Comparison of ENCODE assay signal across 19 mouse cellular contexts in genomic region chr15:103357817-103358216, GRCm38 (mm10). TPM values are rescaled to one million over a fixed set of nuclear protein-coding genes. Genes with fewer than 3 reads are reported as not detected.
DNase-seq lines count a peak whose midpoint lies in the region; ATAC-seq and TF ChIP-seq lines count a peak whose summit lies in the region.
"Had no signal": no experiment of that assay in that cellular context is flagged by ENCODE, and none has a peak within 500 bp of the region (broad histone marks: within the 10 kb centered on the region; RNA-seq: fewer than 3 reads in every experiment).

No protein-coding gene starts in this region.

- 71% methylated on average over 4 of the region's 4 CpGs for WGBS in liver, embryonic 12.5 days (ENCODE audit: insufficient replicate concordance)
- 74% methylated on average over 4 of the region's 4 CpGs for WGBS in liver, embryonic 11.5 days
- WGBS in embryonic facial prominence, embryonic 15.5 days: 79% methylated on average over 4 of the region's 4 CpGs
- WGBS in macrophage (ENCODE audit: missing documents): 25% methylated on average over 4 of the region's 4 CpGs

- intact Hi-C loops in gastrocnemius, adult 2 months (cut with DNase I): no loop called here

- H3K27me3 ChIP-seq in liver, embryonic 12.5 days (replicated peaks): no peaks in the 10 kb centered on the region
- no peaks in the 10 kb centered on the region for H3K27me3 ChIP-seq in liver, embryonic 11.5 days (replicated peaks; ENCODE audit: control insufficient read depth, insufficient read depth, low read length)
- H3K27me3 ChIP-seq in embryonic facial prominence, embryonic 15.5 days: no peaks in the 10 kb centered on the region
- H3K27me3 ChIP-seq: hindbrain, embryonic 15.5 days; stomach, embryonic 15.5 days had no signal

- DNase-seq in gastrocnemius, adult 2 months: no peak
- no peak for DNase-seq in gastrocnemius, adult 8-10 months (ENCODE audit: low spot score in 2 of 2)
- no peak for DNase-seq in liver, embryonic 11.5 days (ENCODE audit: low spot score)
- no peak for DNase-seq in retina, postnatal 1 day
- DNase-seq: cerebellum, postnatal 36 days; gastrocnemius, postnatal 36 days; layer of hippocampus, postnatal 36 days; left cerebral cortex, postnatal 4 days; lung, postnatal 36 days; midbrain, embryonic 14.5 days; thymus, postnatal 14 days had no signal

- H3K4me3 ChIP-seq in gastrocnemius, adult 2 months: peak overlapping the region; percentile 27
- no peak overlapping the region for H3K4me3 ChIP-seq in liver, embryonic 12.5 days
- H3K4me3 ChIP-seq in liver, embryonic 11.5 days (ENCODE audit: low read depth, low read length): no peak overlapping the region
- no peak overlapping the region for H3K4me3 ChIP-seq in embryonic facial prominence, embryonic 15.5 days (replicated peaks)
- H3K4me3 ChIP-seq in macrophage (ENCODE audit: inconsistent target): no peak overlapping the region
- H3K4me3 ChIP-seq: hindbrain, embryonic 15.5 days; stomach, embryonic 15.5 days had no signal

- H3K79me2 ChIP-seq in macrophage (ENCODE audit: inconsistent target): peaks cover 62% of the 10 kb centered on the region

- H3K9ac ChIP-seq in liver, embryonic 12.5 days: no peak overlapping the region
- H3K9ac ChIP-seq in liver, embryonic 11.5 days (ENCODE audit: low read depth, low read length): no peak overlapping the region
- H3K9ac ChIP-seq in embryonic facial prominence, embryonic 15.5 days: no peak overlapping the region
- H3K9ac ChIP-seq: hindbrain, embryonic 15.5 days; stomach, embryonic 15.5 days had no signal

- no peaks in the 10 kb centered on the region for H3K9me3 ChIP-seq in liver, embryonic 12.5 days (replicated peaks)
- no peaks in the 10 kb centered on the region for H3K9me3 ChIP-seq in liver, embryonic 11.5 days (ENCODE audit: control insufficient read depth, low read length)
- no peaks in the 10 kb centered on the region for H3K9me3 ChIP-seq in embryonic facial prominence, embryonic 15.5 days (replicated peaks)
- H3K9me3 ChIP-seq: hindbrain, embryonic 15.5 days; stomach, embryonic 15.5 days had no signal

- ATAC-seq in liver, embryonic 12.5 days: no peak
- no peak for ATAC-seq in liver, embryonic 11.5 days (replicated peaks; ENCODE audit: low FRiP score)
- no peak for ATAC-seq in embryonic facial prominence, embryonic 15.5 days (ENCODE audit: insufficient number of reproducible peaks, low FRiP score, low TSS enrichment, low read depth)
- no peak for ATAC-seq in inflammation-experienced regulatory T-cells, adult 6 months
- ATAC-seq: forebrain, embryonic 16.5 days had no signal

- H3K4me1 ChIP-seq in liver, embryonic 12.5 days: peaks cover 52% of the 10 kb centered on the region
- peaks cover 30% of the 10 kb centered on the region for H3K4me1 ChIP-seq in liver, embryonic 11.5 days (replicated peaks; ENCODE audit: control insufficient read depth, insufficient read depth, low read length)
- H3K4me1 ChIP-seq in embryonic facial prominence, embryonic 15.5 days: peaks cover 29% of the 10 kb centered on the region
- H3K4me1 ChIP-seq: hindbrain, embryonic 15.5 days had no signal

- no peak overlapping the region for H3K4me2 ChIP-seq in liver, embryonic 12.5 days
- no peak overlapping the region for H3K4me2 ChIP-seq in liver, embryonic 11.5 days
- H3K4me2 ChIP-seq in embryonic facial prominence, embryonic 15.5 days (replicated peaks): no peak overlapping the region
- H3K4me2 ChIP-seq: hindbrain, embryonic 15.5 days; stomach, embryonic 15.5 days had no signal

- peaks cover 55% of the 10 kb centered on the region for H3K36me3 ChIP-seq in liver, embryonic 12.5 days
- peaks cover 24% of the 10 kb centered on the region for H3K36me3 ChIP-seq in liver, embryonic 11.5 days (ENCODE audit: control insufficient read depth, insufficient read depth, low read length)
- H3K36me3 ChIP-seq in embryonic facial prominence, embryonic 15.5 days: peaks cover 41% of the 10 kb centered on the region
- H3K36me3 ChIP-seq in macrophage (ENCODE audit: inconsistent target): peaks cover 44% of the 10 kb centered on the region
- H3K36me3 ChIP-seq: hindbrain, embryonic 15.5 days had no signal

- no peak for TF ChIP-seq CTCF in gastrocnemius, adult 2 months (IDR thresholded peaks at IDR 0.05)

- peak overlapping the region; percentile 86 for H3K27ac ChIP-seq in gastrocnemius, adult 2 months
- H3K27ac ChIP-seq in liver, embryonic 12.5 days: 0 out of 2 replicates have a peak overlapping the region, but pooled peaks have one; percentile 2
- H3K27ac ChIP-seq in liver, embryonic 11.5 days (ENCODE audit: low read depth, low read length): no peak overlapping the region
- H3K27ac ChIP-seq in embryonic facial prominence, embryonic 15.5 days (replicated peaks): peak overlapping the region; percentile 90
- peak overlapping the region; percentile 88 for H3K27ac ChIP-seq in macrophage
- H3K27ac ChIP-seq: hindbrain, embryonic 15.5 days had no signal

RNA-seq across cellular contexts. Expression of gene Itga5, which starts 8.7 kb away (rescaled TPM):
- total RNA-seq in gastrocnemius, adult 2 months (2021): 1 to 10 TPM; 5.0 to 10.0 TPM
- total RNA-seq in gastrocnemius, adult 8-10 months (2022): 1 to 10 TPM; 4.0 to 4.9 (median 4.5) TPM
- polyA plus RNA-seq in liver, embryonic 12.5 days (2016; fragmentation: Nextera tagmentation; extraction: Ambion mirVana): 21.8 and 23.2 TPM in 2 replicates
- polyA plus RNA-seq in liver, embryonic 11.5 days (2014; fragmentation: Nextera tagmentation; extraction: Ambion mirVana): 35.4 and 35.7 TPM in 2 replicates
- polyA plus RNA-seq in embryonic facial prominence, embryonic 15.5 days (2015; fragmentation: Nextera tagmentation; extraction: Ambion mirVana): 51.2 and 52.2 TPM in 2 replicates
- 1,000 to 10,000 TPM in 11 of 26 experiments, 100 to 1,000 TPM in 15; 166 to 3,228 (median 638) TPM for total RNA-seq in macrophage (2018; cell fraction: chromatin; rRNA removed)
- 100 to 1,000 TPM in 9 of 26 experiments, 10 to 100 TPM in 17; 29.3 to 430 (median 82.6) TPM for total RNA-seq in macrophage (2018; cell fraction: cytosol; rRNA removed)
- 1,000 to 10,000 TPM in 2 of 26 experiments, 100 to 1,000 TPM in 23, 10 to 100 TPM in 1; 94.1 to 1,525 (median 507) TPM for total RNA-seq in macrophage (2018; cell fraction: nucleus; rRNA removed)
- polyA plus RNA-seq in macrophage (2018): 24.4 to 49.9 TPM (median 30.3 TPM) in 3 replicates
- 1 to 10 TPM in 2 of 3 experiments, under 1 TPM in 1; 0.74 to 1.8 (median 1.5) TPM for polyA plus RNA-seq in inflammation-experienced regulatory T-cells, adult 6 months (2017; shearing (Covaris generic))

RNA-seq across cellular contexts. Expression of gene Zfp385a, which starts 17.9 kb away (rescaled TPM):
- total RNA-seq in gastrocnemius, adult 2 months (2021): 10 to 100 TPM in 1 of 2 experiments, 1 to 10 TPM in 1; 8.0 to 13.0 TPM
- total RNA-seq in gastrocnemius, adult 8-10 months (2022): 1 to 10 TPM; 5.7 to 6.4 (median 5.9) TPM
- polyA plus RNA-seq in liver, embryonic 12.5 days (2016; fragmentation: Nextera tagmentation; extraction: Ambion mirVana): 7.7 and 8.2 TPM in 2 replicates
- 23.2 and 24.8 TPM in 2 replicates for polyA plus RNA-seq in liver, embryonic 11.5 days (2014; fragmentation: Nextera tagmentation; extraction: Ambion mirVana)
- polyA plus RNA-seq in embryonic facial prominence, embryonic 15.5 days (2015; fragmentation: Nextera tagmentation; extraction: Ambion mirVana): 16.1 and 18.9 TPM in 2 replicates
- total RNA-seq in macrophage (2018; cell fraction: chromatin; rRNA removed): 10 to 100 TPM; 10.2 to 43.2 (median 26.3) TPM
- 10 to 100 TPM; 50.8 to 93.1 (median 78.8) TPM for total RNA-seq in macrophage (2018; cell fraction: cytosol; rRNA removed)
- total RNA-seq in macrophage (2018; cell fraction: nucleus; rRNA removed): 10 to 100 TPM; 21.9 to 59.1 (median 37.0) TPM
- polyA plus RNA-seq in macrophage (2018): 38.1 to 73.9 TPM (median 63.3 TPM) in 3 replicates
- polyA plus RNA-seq in inflammation-experienced regulatory T-cells, adult 6 months (2017; shearing (Covaris generic)): not detected

RNA-seq across cellular contexts. Expression of gene Gpr84, which starts 47.4 kb away (rescaled TPM):
- total RNA-seq in gastrocnemius, adult 2 months (2021): not detected
- total RNA-seq in gastrocnemius, adult 8-10 months (2022): not detected
- 0.75 and 0.78 TPM in 2 replicates for polyA plus RNA-seq in liver, embryonic 12.5 days (2016; fragmentation: Nextera tagmentation; extraction: Ambion mirVana)
- polyA plus RNA-seq in liver, embryonic 11.5 days (2014; fragmentation: Nextera tagmentation; extraction: Ambion mirVana): 0.49 and 0.78 TPM in 2 replicates
- polyA plus RNA-seq in embryonic facial prominence, embryonic 15.5 days (2015; fragmentation: Nextera tagmentation; extraction: Ambion mirVana): 0.50 and 0.73 TPM in 2 replicates
- total RNA-seq in macrophage (2018; cell fraction: chromatin; rRNA removed): 10 to 100 TPM in 3 of 26 experiments, 1 to 10 TPM in 20, under 1 TPM in 2, not detected in 1; 0.55 to 12.0 (median 5.2) TPM
- total RNA-seq in macrophage (2018; cell fraction: cytosol; rRNA removed): 10 to 100 TPM in 20 of 26 experiments, 1 to 10 TPM in 6; 1.4 to 72.5 (median 17.4) TPM
- 10 to 100 TPM in 23 of 26 experiments, 1 to 10 TPM in 2, not detected in 1; 3.5 to 71.3 (median 23.9) TPM for total RNA-seq in macrophage (2018; cell fraction: nucleus; rRNA removed)
- polyA plus RNA-seq in macrophage (2018): 0.93 to 14.5 TPM (median 3.7 TPM) in 3 replicates
- polyA plus RNA-seq in inflammation-experienced regulatory T-cells, adult 6 months (2017; shearing (Covaris generic)): not detected
- total RNA-seq: adrenal gland, postnatal 10 days; gastrocnemius, postnatal 36 days had no signal
